Mouse (Mus musculus) MN1 (cell line): ENCODE results near the gene Iqgap3.

ENCODE experiments used
- DNase-seq: peaks from one replicate; pipeline ENCODE4 v3.0.0-alpha.2; 2016; ENCODE audit warnings: low spot score

The Iqgap3 gene

GRCm38 (mm10) chr3:88150061-88150998, 68.6 kb downstream of the Iqgap3 start:
- no peak for DNase-seq

- no peak for DNase-seq
These were observed 69.2 kb downstream of the Iqgap3 start for GRCm38 (mm10) chr3:88150999-88151364.

GRCm38 (mm10) chr3:88152056-88152455, 70.3 kb downstream of the Iqgap3 start:
- DNase-seq, result no peak

- DNase-seq, result no peak
These were observed 71.7 kb downstream of the Iqgap3 start for GRCm38 (mm10) chr3:88153290-88154011.

GRCm38 (mm10) chr3:88154236-88154635, 72.5 kb downstream of the Iqgap3 start:
- no peak for DNase-seq

- DNase-seq, result no peak
These were observed 75.0 kb downstream of the Iqgap3 start for GRCm38 (mm10) chr3:88156817-88157216.

- peak; percentile 49 for DNase-seq
These were observed 76.2 kb downstream of the Iqgap3 start for GRCm38 (mm10) chr3:88157771-88158597.

GRCm38 (mm10) chr3:88158991-88159390, 77.2 kb downstream of the Iqgap3 start:
- DNase-seq, result no peak

GRCm38 (mm10) chr3:88160856-88161255, 79.1 kb downstream of the Iqgap3 start:
- DNase-seq, result no peak

- DNase-seq, result peak; percentile 53
These were observed 80.5 kb downstream of the Iqgap3 start for GRCm38 (mm10) chr3:88162259-88162658.

- no peak for DNase-seq
These were observed 81.0 kb downstream of the Iqgap3 start for GRCm38 (mm10) chr3:88162811-88163210.

- DNase-seq, result no peak
These were observed 82.1 kb downstream of the Iqgap3 start for GRCm38 (mm10) chr3:88163847-88164246.

- no peak for DNase-seq
These were observed 82.5 kb downstream of the Iqgap3 start for GRCm38 (mm10) chr3:88164263-88164662.

GRCm38 (mm10) chr3:88166056-88166455, 84.3 kb downstream of the Iqgap3 start:
- DNase-seq, result no peak

- no peak for DNase-seq
These were observed 88.6 kb downstream of the Iqgap3 start for GRCm38 (mm10) chr3:88170361-88170760.
